Mouse (Mus musculus) A20 (cell line): Measurements from ENCODE around the gene Ncaph.
A peak's percentile ranks its signal among the peaks of the same experiment; 100 is the strongest.

Source experiments
- DNase-seq: peaks from one replicate; pipeline ENCODE4 v3.0.0-alpha.2; 2011; ENCODE audit warnings: low read depth, low spot score

The Ncaph gene

DNA sequence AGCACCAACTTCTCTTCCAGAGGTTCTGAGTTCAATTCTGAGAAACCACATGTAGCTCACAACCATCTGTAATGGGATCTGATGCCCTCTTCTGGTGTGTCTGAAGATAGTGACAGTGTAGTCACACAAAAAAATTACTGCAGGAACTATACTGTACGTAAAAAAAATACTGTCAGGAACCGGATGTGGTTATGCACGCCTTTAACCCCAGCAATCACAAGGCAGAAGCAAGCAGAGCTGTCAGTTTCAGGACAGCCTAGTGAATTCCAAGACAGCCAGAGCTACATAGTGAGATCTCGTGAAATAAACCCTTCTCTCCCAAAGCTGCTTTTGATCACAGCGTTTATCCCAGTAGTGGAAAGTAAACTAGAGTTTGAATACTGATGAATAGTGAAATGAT is 47.5 kb downstream of the Ncaph start:
- DNase-seq = no peak

DNA sequence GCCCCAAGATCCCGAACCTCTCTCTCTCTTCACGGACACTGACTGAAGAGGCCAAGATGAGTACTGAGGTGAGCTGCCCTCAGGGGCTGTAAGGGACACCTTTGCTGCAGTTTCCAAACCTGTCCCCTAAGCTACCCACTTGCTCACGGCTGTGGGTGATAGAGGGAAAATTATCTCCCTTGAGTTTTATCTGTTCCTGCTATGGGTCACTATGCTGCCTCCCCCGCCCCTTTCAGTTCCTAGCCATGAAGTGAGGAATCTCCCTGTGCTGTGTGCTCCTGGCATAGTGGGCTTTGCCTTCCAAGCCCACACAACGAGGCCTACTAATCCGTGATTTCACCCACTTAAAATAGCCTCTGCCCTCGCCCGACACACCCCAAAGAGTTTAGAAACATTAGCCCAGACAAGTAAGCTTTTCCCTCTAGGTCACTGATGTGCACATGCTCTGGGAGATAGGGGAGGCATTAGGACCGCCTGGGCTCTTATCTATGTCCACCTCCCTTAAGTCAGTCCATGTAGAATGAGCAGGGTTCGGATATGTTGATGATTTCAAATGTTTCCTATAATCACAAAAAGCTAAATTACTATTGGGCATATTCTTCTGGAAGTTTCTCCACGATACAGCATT is 53.0 kb downstream of the Ncaph start:
- no peak for DNase-seq

DNA sequence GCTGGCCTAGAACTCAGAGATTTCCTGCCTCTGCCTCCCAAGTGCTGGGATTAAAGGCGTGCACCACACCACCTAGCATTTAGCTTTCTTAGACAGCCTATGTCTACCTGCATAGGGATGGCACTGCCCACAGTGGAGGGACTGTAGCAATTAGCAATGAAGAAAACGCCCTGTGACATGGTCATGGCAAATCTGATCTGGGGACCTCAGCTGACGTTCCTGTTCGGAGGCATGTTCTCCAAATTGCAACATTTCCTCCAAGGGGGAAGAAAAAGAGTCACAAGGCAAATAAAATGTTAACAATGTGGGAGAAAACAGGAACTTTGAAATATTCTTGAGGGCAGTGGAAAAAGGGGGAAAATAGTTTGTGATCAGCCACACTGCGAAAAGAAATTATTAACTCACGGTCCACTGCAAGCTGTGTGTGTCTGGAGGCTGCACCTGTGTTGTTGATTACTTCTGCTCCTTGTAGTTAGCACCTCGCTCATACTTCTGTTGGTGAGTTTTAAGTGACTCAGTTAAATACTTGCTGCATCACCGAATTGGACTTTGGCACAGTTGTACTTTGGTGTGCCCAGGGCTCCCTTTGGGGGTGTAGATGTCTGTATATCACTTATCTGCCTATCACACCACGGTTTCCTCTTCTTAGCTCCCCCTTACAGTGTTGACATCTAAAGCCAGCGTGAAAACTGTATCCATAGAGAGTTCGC is 53.7 kb downstream of the Ncaph start:
- DNase-seq = no peak

- DNase-seq = peak; percentile 55
These were observed 54.7 kb downstream of the Ncaph start for GRCm38 (mm10) chr2:127079066-127079465.

- DNase-seq = no peak
These were observed 56.1 kb downstream of the Ncaph start for GRCm38 (mm10) chr2:127077611-127078010.

- DNase-seq = no peak
These were observed 59.6 kb downstream of the Ncaph start for GRCm38 (mm10) chr2:127074116-127074515.

DNA sequence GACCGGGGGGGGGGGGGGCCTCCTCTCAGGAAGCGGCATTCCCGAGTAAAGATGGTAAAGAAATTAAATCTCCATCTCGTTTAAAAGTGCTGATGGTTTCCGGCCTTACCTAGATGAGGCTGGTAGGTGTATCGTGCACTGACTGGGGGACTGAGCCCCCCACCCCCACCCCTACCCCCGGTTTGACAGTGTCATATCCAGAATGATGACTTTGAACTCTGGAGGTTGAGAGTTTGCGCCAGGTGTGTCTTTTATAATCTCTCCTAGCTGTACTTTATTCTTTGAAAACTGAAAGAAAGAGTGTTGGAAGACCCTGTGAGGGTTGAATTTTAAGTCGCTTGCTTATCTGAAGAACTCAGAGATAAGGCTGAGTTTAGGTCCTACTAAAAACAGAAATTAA is 62.9 kb downstream of the Ncaph start:
- no peak for DNase-seq

DNA sequence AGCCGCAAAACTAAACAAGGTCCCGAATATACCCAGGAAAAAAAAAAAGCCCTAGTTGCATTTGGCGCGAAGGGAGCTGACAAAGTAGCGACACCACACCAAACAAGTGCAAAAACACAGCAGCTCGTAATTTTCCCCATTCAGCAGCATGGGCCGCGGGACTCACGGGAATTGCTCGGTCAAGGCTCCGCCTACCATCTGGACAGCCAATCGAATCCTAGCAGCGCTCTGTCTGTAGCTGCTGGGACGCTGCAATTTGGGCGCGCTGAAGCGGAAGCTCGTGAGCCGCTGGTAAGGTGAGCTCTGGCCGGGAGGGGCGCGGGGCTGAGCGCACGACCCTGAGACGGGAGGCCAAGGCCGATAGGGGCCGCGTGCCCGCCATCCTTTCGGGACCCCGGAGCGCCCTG is 63.3 kb downstream of the Ncaph start, which contains the start of gene Blvra:
Gene Blvra (plus strand): TSS at position 231 of the 407 bp plus-strand sequence.
- DNase-seq = peak; percentile 95

- DNase-seq = peak; percentile 39
These were observed 63.8 kb downstream of the Ncaph start for GRCm38 (mm10) chr2:127069781-127070434.

- DNase-seq = no peak
These were observed 64.9 kb downstream of the Ncaph start for GRCm38 (mm10) chr2:127068806-127069205.

GRCm38 (mm10) chr2:127061471-127061870 is 72.3 kb downstream of the Ncaph start:
- no peak for DNase-seq
